Mouse (Mus musculus): Measurements from ENCODE around the gene Lrrc8d. TPM values are rescaled to one million over a fixed set of nuclear protein-coding genes. Genes with fewer than 3 reads are reported as not detected.
"Not testable (repeated sequence)": the region's sequence is repeated elsewhere in the genome, so short reads cannot be mapped to it uniquely, and the experiment has no call there.

Lrrc8d gene
- total and polyA plus RNA-seq, 2 experiments from 2014 or later: 8.8 to 10.0 TPM

DNA sequence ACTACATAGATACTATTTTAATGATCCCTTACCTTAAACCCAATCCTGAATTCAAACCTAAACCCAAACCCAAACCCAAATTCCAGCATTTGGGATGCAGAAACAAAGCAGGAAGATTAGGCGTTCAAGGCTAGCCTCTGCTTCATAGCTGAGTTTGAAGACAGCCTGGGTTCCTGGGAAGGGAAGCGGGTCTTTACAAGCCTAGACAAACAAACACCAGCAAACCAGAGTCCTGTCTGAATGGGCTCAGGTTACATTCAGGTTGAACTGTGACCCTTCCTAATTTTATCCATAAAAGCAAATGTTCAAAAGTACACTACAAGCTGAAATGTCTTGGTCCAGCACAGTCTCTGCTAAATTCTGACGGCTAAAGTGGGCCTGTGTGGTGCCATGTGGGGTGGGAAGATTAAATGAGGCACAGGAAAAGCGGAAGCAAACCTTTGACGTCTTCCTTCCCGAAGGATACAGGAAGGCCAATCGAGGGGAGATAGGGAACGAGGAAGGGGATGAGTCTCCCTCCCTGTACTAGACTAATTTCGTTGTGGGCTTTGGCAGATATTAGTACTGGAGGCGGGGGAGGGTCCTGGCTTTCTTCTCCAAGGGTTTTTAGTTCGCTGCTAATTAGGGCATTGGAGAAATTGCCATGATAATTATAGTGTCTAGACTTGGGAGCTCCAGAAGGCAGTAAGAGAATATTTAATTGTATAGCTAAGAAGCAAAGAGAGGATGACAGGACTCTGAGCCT, 160.1 kb downstream of the Lrrc8d start:
- H3K27ac ChIP-seq (ENCODE audit: low read depth): peak overlapping the region; percentile 61
- no peak overlapping the region for H3K4me3 ChIP-seq (ENCODE audit: low read depth, low read length)
- no peaks in the 10 kb centered on the region for H3K27me3 ChIP-seq (ENCODE audit: control insufficient read depth, insufficient read depth, low read length)
- TF ChIP-seq EP300 (IDR thresholded peaks at IDR 0.05; ENCODE audit: low read depth) (no peak), CTCF (IDR thresholded peaks at IDR 0.05; ENCODE audit: low read depth) (no peak)
- no peak overlapping the region for H3K9ac ChIP-seq (replicated peaks; ENCODE audit: low read depth, low read length)
- H3K36me3 ChIP-seq (replicated peaks; ENCODE audit: control insufficient read depth, insufficient read depth, low read length): no peaks in the 10 kb centered on the region
- ATAC-seq (ENCODE audit: insufficient read depth, low read depth) (no peak), DNase-seq (ENCODE audit: low spot score) (no peak)
- H3K9me3 ChIP-seq (replicated peaks; ENCODE audit: control insufficient read depth, low read length): no peaks in the 10 kb centered on the region
- H3K4me2 ChIP-seq (ENCODE audit: low read depth, low read length): no peak overlapping the region
- no peaks in the 10 kb centered on the region; the same call in 1 of the 2 replicates for H3K4me1 ChIP-seq (ENCODE audit: control insufficient read depth, insufficient read depth)
- 59% methylated on average over 11 of the region's 11 CpGs for WGBS

DNA sequence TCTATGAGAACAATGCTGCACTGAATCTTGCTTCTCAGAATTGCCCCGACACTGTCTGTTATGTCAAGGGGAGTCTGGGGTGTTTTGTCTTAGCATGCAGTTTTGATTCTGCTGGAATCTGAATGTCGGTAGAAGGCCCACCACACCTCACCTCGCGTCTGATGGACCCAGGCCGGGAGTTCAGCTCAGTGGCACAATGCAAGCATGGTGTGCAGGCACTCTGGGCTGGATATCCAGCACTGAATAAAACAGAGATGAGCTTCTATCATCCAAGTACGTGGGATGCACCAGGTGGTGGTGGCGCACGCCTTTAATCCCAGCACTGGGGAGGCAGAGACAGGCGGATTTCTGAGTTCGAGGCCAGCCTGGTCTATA, 160.7 kb downstream of the Lrrc8d start:
- Histone ChIP-seq H3K36me3 (replicated peaks; ENCODE audit: control insufficient read depth, insufficient read depth, low read length) (no peaks in the 10 kb centered on the region), H3K27me3 (ENCODE audit: control insufficient read depth, insufficient read depth, low read length) (no peaks in the 10 kb centered on the region), H3K9ac (replicated peaks; ENCODE audit: low read depth, low read length) (no peak overlapping the region), H3K4me2 (ENCODE audit: low read depth, low read length) (no peak overlapping the region), H3K4me1 (ENCODE audit: control insufficient read depth, insufficient read depth) (no peaks in the 10 kb centered on the region; the same call in 1 of the 2 replicates), H3K9me3 (replicated peaks; ENCODE audit: control insufficient read depth, low read length) (no peaks in the 10 kb centered on the region), H3K4me3 (ENCODE audit: low read depth, low read length) (no peak overlapping the region), H3K27ac (ENCODE audit: low read depth) (no peak overlapping the region)
- TF ChIP-seq CTCF (IDR thresholded peaks at IDR 0.05; ENCODE audit: low read depth): no peak
- no peak for TF ChIP-seq EP300 (IDR thresholded peaks at IDR 0.05; ENCODE audit: low read depth)
- ATAC-seq (ENCODE audit: insufficient read depth, low read depth): no peak
- no peak for DNase-seq (ENCODE audit: low spot score)
- 88% methylated on average over 10 of the region's 10 CpGs for WGBS

DNA sequence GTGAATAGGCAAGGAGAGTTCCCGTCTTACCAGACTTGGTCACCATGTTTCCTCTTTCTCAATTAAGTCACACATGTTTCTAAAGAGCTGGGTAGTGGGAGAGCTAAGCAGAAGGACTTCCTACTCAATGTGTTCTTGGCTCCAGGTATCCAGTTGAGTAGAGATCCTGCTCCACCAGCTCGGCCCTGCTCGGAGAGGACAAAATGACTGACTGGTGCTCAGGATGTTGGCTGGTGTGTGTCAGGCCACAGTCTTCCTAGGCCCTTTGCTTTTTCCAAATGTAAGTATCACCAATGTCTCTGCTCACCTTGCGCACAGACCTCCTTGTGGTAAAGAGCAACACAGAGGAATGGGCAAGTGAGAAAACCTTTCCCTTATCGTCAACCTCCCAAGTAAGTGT, 161.8 kb downstream of the Lrrc8d start:
- TF ChIP-seq CTCF (IDR thresholded peaks at IDR 0.05; ENCODE audit: low read depth) (no peak), EP300 (IDR thresholded peaks at IDR 0.05; ENCODE audit: low read depth) (no peak)
- Histone ChIP-seq H3K9me3 (replicated peaks; ENCODE audit: control insufficient read depth, low read length) (no peaks in the 10 kb centered on the region), H3K4me3 (ENCODE audit: low read depth, low read length) (no peak overlapping the region), H3K27me3 (ENCODE audit: control insufficient read depth, insufficient read depth, low read length) (no peaks in the 10 kb centered on the region), H3K4me2 (ENCODE audit: low read depth, low read length) (no peak overlapping the region), H3K36me3 (replicated peaks; ENCODE audit: control insufficient read depth, insufficient read depth, low read length) (no peaks in the 10 kb centered on the region), H3K27ac (ENCODE audit: low read depth) (no peak overlapping the region), H3K4me1 (ENCODE audit: control insufficient read depth, insufficient read depth) (no peaks in the 10 kb centered on the region; the same call in 1 of the 2 replicates), H3K9ac (replicated peaks; ENCODE audit: low read depth, low read length) (no peak overlapping the region)
- no peak for DNase-seq (ENCODE audit: low spot score)
- 91% methylated on average over 5 of the region's 5 CpGs for WGBS
- ATAC-seq (ENCODE audit: insufficient read depth, low read depth): no peak

GRCm38 (mm10) chr5:105865110-105865628, 165.4 kb downstream of the Lrrc8d start:
- not testable (repeated sequence) for ATAC-seq (ENCODE audit: insufficient read depth, low read depth); H3K36me3 ChIP-seq (replicated peaks; ENCODE audit: control insufficient read depth, insufficient read depth, low read length); H3K4me3 ChIP-seq (ENCODE audit: low read depth, low read length); DNase-seq (ENCODE audit: low spot score); H3K9ac ChIP-seq (replicated peaks; ENCODE audit: low read depth, low read length); H3K27me3 ChIP-seq (ENCODE audit: control insufficient read depth, insufficient read depth, low read length); H3K27ac ChIP-seq (ENCODE audit: low read depth); H3K9me3 ChIP-seq (replicated peaks; ENCODE audit: control insufficient read depth, low read length); H3K4me2 ChIP-seq (ENCODE audit: low read depth, low read length)
- WGBS: 65% methylated on average over 5 of the region's 5 CpGs
- H3K4me1 ChIP-seq (ENCODE audit: control insufficient read depth, insufficient read depth): peaks cover 10% of the 10 kb centered on the region

GRCm38 (mm10) chr5:105867427-105867826, 167.7 kb downstream of the Lrrc8d start:
- Histone ChIP-seq H3K9ac (replicated peaks; ENCODE audit: low read depth, low read length) (no peak overlapping the region), H3K27me3 (ENCODE audit: control insufficient read depth, insufficient read depth, low read length) (no peaks in the 10 kb centered on the region), H3K4me2 (ENCODE audit: low read depth, low read length) (peak overlapping the region; percentile 36), H3K36me3 (replicated peaks; ENCODE audit: control insufficient read depth, insufficient read depth, low read length) (no peaks in the 10 kb centered on the region), H3K4me1 (ENCODE audit: control insufficient read depth, insufficient read depth) (peaks cover 10% of the 10 kb centered on the region), H3K4me3 (ENCODE audit: low read depth, low read length) (peak overlapping the region; percentile 1; the same call in 1 of the 2 replicates), H3K27ac (ENCODE audit: low read depth) (peak overlapping the region; percentile 30), H3K9me3 (replicated peaks; ENCODE audit: control insufficient read depth, low read length) (no peaks in the 10 kb centered on the region)
- no peak for TF ChIP-seq CTCF (IDR thresholded peaks at IDR 0.05; ENCODE audit: low read depth)
- no peak for TF ChIP-seq EP300 (IDR thresholded peaks at IDR 0.05; ENCODE audit: low read depth)
- ATAC-seq (ENCODE audit: insufficient read depth, low read depth): no peak
- DNase-seq (ENCODE audit: low spot score): no peak
- WGBS: 24% methylated on average over 4 of the region's 4 CpGs

Data from heart, postnatal 0 days (tissue).